Mouse (Mus musculus) adrenal gland (tissue): ENCODE results near the gene Fchsd2.

Experiments
- intact Hi-C: fragments of 180-260 bp; cut with DNase I; formaldehyde crosslinking; loops from one replicate; pipeline ENCODE4 v1.15.1; 2025

Gene Fchsd2

GRCm38 (mm10) chr7:101310327-101311028 lies 217.8 kb downstream of the Fchsd2 start:
- intact Hi-C loops = loop anchor here (2.0 kb wide), 1 partner anchor 62 kb away; no protein-coding TSS in a partner anchor

GRCm38 (mm10) chr7:101311061-101311460 lies 218.4 kb downstream of the Fchsd2 start:
- intact Hi-C loops = loop anchor here (2.0 kb wide), 1 partner anchor 62 kb away; no protein-coding TSS in a partner anchor

DNA sequence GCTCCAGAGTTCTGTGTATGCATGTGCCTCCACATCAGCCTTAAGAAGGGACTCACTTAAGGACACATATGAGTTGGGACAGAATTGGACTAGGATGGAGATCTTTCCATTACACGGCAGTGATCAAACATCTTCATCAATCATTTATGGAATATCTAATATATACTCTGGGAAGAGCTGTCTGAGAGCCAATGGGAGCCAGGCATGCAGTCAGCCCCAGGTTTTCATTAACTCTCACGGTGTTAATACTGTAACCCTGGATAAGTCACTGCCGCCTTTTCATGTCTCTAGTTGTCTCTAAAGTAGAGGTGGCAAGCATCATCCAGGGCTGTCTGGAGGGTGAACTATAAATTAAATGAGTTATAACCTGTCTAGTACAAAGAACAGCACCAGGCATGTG lies 220.4 kb downstream of the Fchsd2 start:
- intact Hi-C loops = no loop called here

GRCm38 (mm10) chr7:101314396-101314795 lies 221.7 kb downstream of the Fchsd2 start:
- intact Hi-C loops = no loop called here

DNA sequence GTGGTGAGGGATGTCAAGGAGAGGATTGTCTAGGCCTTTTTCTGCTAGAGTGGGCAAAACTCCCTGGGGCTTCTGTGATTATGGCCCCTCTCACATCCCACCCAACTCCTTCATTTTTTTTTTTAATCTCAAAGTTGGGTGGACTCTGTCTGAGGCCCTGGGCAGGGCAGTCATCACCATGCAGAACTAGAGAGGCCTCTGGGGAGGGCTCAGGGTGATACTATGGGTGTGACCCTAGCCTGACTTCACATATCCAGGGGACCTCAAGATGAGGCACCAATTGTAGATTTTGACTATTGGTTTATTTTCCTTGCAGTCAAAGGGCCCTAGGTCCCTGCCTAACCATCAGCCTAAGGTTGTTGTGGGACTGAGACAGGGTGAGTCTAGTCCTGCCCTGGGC lies 223.0 kb downstream of the Fchsd2 start:
- intact Hi-C loops = no loop called here

DNA sequence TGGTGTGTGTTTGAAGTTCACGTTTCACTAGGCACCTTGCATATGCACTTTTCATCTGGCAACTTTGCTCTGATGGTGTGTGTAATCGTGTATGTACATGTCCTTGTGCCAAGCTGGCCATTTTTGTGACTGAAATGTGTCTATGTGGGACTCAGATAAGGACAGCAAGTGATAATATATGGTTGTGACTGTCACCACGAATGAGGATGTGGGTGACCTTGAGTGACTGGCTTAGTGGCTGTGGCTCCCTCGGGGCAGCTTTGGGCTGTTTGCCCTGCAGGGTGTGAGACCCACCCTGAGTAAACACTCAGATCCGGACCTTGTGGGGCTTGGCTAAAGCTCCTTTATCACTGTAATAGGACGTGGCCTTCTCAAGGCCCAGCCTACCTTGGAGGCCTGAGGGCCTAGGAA lies 223.9 kb downstream of the Fchsd2 start:
- intact Hi-C loops = no loop called here

DNA sequence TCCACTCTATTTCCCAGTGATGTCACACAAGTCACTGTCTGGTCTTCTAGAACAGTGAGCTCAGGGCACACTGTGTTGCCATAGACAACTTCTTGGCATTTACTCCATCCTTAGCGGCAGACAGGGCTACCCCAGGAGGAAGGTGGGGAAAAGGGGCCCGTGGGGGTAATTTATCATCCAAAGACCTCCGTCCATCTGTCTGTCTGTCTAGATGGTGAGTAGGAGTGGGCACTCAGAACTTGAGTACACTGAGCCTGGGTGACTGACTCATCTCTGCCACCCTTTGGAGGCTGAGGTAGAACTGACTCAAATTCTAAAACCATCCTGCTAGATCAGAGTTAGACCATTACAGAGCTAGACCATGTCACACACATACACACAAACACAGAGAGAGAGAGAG lies 224.4 kb downstream of the Fchsd2 start, which contains the start of gene Stard10:
Gene Stard10, plus strand, starts transcription at position 73 of the 400 bp plus-strand sequence.
- intact Hi-C loops = no loop called here

GRCm38 (mm10) chr7:101318848-101319247 lies 226.2 kb downstream of the Fchsd2 start:
- intact Hi-C loops = no loop called here

DNA sequence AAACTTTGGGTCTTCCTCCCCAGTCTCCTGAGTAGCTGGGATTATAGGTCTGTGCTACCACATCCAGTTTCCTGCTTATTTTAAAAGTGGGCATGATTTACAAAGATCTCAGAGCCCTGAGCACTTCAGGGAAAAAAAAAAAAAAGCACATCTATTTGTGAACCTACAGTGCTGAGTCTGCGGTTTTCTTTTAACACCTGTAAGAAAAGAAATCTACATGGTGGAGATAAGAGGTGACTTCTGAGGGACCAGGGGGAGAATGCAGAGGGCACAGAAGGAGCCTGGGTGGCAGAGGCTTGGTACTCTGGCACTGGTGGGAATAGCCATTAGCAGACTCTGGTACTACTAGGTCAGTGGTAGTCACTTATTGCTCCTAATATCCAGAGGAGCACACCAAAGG lies 227.1 kb downstream of the Fchsd2 start:
- intact Hi-C loops = no loop called here

GRCm38 (mm10) chr7:101320399-101321217 lies 227.9 kb downstream of the Fchsd2 start:
- intact Hi-C loops = no loop called here

DNA sequence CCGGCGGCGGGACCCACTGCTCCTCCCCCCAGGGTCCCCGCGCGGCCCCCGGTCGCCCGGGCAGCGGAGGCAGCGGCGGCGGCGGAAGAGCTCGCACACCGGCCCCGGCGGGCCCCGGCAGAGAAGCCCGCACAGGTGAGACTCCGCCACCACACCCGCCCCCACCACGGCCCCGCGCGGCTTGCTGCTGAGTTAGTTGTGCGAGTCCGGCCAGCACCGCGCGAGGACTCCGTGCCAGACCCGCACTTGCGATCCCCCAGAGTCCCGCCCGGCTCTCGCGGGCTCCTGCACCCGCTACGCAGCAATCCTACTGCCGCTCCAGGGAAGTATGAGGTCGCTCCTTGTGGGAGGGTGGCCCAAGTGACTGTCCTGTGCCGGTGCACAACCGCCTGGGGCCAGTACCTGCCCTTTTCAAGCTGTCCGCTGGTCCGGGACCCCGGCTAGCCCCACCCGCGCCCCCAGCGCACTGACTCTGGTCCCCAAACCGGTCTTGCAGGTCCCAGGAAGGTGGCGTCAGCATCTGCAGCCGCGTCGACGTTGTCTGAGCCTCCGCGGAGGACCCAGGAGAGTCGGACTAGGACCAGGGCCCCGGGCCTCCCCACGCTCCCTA lies 228.7 kb downstream of the Fchsd2 start:
- intact Hi-C loops = no loop called here

DNA sequence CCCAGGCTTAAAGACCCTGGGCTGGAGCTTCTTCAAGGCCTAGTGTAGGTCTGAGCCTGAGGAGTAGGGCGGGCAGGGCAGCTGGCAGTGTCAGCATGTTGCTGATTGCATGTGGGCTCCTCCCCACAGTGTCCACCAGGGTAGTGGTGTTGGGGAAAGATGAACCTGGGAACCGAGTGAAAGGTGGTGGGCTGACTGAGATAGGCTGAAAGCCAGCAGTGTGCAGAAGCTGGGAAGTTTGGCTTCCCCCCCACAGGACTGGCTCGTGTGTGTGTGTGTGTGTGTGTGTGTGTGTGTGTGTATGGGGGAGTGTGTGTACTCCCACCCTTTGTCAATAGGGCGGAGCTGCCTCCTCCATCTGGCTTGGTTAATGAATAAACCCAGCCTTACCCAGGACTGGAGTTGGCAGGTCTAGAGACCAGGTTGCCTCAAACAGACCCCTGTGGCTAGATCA lies 230.5 kb downstream of the Fchsd2 start:
- intact Hi-C loops = no loop called here

DNA sequence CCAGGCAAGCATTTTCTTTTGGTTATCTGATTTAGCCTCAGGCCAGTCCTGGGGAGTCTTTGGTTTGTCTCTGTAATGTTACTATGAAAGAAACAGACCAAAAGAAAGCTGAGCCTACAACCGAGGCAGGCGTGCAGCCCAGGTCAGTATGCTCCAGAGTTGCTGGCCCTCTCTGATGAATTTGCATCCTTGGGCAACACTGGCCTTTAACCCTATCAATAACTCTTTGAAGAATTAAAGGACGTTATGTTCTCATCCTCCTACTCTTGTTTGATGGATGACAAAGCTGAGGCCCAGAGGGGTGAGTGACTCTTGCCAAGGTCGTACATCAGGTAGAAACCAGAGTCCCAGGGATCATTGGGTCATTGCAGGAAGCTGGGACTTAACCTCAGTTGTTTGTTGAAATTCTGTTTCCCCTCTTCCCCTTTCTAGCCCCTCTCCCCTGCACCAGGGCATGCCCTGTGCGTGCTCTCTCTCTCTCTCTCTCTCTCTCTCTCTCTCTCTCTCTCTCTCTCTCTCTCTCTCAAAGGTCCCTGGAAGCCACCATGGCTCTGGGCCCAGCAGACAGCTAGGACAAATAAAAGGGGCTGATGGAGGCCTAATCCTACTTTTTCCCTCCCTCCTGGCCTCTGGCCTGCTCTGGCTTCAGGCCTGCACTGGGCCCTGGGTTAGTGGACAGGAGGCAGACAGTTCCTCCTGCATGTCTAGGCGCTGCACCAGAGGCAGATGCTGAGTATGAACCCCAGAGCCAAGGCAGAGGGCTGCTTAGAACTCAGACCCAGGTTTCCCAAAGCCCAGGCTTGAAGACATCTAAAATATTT lies 231.7 kb downstream of the Fchsd2 start:
- intact Hi-C loops = no loop called here

DNA sequence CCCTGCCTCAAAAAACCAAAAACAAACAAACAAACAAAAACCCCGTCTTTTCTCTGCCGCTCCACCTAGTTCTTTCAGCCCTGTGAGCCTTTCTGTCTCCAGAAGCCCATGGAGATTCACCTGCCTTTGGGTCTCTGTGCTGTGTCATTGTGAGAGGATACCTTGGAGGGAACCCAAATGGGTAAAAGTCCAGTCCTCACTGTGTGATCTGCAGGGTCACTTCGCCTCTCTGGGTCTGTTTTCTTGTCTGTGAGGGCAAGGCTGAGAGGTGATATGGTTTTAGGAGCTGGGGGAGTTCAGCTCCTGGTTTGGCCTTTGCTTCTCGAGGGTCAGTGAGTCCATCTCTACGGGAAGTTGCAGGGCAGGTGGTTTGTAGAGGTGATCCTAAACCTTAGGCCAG lies 233.3 kb downstream of the Fchsd2 start:
- intact Hi-C loops = no loop called here

GRCm38 (mm10) chr7:101327263-101327662 lies 234.6 kb downstream of the Fchsd2 start:
- intact Hi-C loops = no loop called here

GRCm38 (mm10) chr7:101327786-101328185 lies 235.1 kb downstream of the Fchsd2 start:
- intact Hi-C loops = no loop called here

- intact Hi-C loops = no loop called here
Observed at GRCm38 (mm10) chr7:101328621-101329158, 236.0 kb downstream of the Fchsd2 start.

- intact Hi-C loops = no loop called here
Observed at GRCm38 (mm10) chr7:101329606-101330005, 236.9 kb downstream of the Fchsd2 start.

GRCm38 (mm10) chr7:101330074-101330840 lies 237.6 kb downstream of the Fchsd2 start:
- intact Hi-C loops = no loop called here

GRCm38 (mm10) chr7:101330841-101331173 lies 238.1 kb downstream of the Fchsd2 start:
- intact Hi-C loops = no loop called here
